Mouse (Mus musculus) C2C12 (cell line): ENCODE data around the gene Prrx2. TPM values are rescaled to one million over a fixed set of nuclear protein-coding genes. Genes with fewer than 3 reads are reported as not detected.

Source experiments
- H3K27me3 ChIP-seq: one replicate; pipeline ENCODE4 v1.6.1; 2011; ENCODE audit not compliant: control insufficient read depth, insufficient read depth, insufficient read length
- H3K36me3 ChIP-seq: one replicate; pipeline ENCODE4 v1.6.1; 2011; ENCODE audit not compliant: control insufficient read depth, insufficient read depth
- H3K4me3 ChIP-seq: one replicate; pipeline ENCODE4 v1.5.1; 2011; ENCODE audit warnings: mild to moderate bottlenecking, control low read depth; ENCODE audit not compliant: poor library complexity, insufficient read depth, severe bottlenecking
- H3K79me2 ChIP-seq: one replicate; pipeline ENCODE4 v1.6.1; 2011; ENCODE audit not compliant: control insufficient read depth, insufficient read depth
- H3K79me3 ChIP-seq: one replicate; pipeline ENCODE4 v1.6.1; 2011; ENCODE audit warnings: low read depth, control low read depth
- H3ac ChIP-seq: one replicate; pipeline ENCODE3; 2011; ENCODE audit warnings: low read depth; ENCODE audit not compliant: control insufficient read depth, insufficient read length
- CEBPB ChIP-seq: IDR thresholded peaks from one replicate; pipeline ENCODE4 v1.6.1; 2011; ENCODE audit warnings: low read depth, mild to moderate bottlenecking, control low read depth, moderate library complexity
- CTCF ChIP-seq: IDR thresholded peaks from one replicate; pipeline ENCODE4 v1.5.1; 2011; ENCODE audit not compliant: control insufficient read depth, insufficient read depth, insufficient read length
- FOSL1 ChIP-seq: IDR thresholded peaks from one replicate; pipeline ENCODE4 v1.8.0; 2011; ENCODE audit warnings: mild to moderate bottlenecking, low read length; ENCODE audit not compliant: poor library complexity, insufficient read depth, severe bottlenecking
- MAX ChIP-seq: IDR thresholded peaks from one replicate; pipeline ENCODE4 v1.6.1; 2011; ENCODE audit warnings: mild to moderate bottlenecking, control low read depth
- MYOD1 ChIP-seq: IDR thresholded peaks from one replicate; pipeline ENCODE4 v1.6.1; 2011; ENCODE audit warnings: low read depth; ENCODE audit not compliant: control insufficient read depth, insufficient read length
- MYOG ChIP-seq: IDR thresholded peaks from one replicate; pipeline ENCODE4 v1.6.1; 2011; ENCODE audit not compliant: control insufficient read depth, insufficient read length; ENCODE audit errors: extremely low read depth
- USF1 ChIP-seq: IDR thresholded peaks from one replicate; pipeline ENCODE4 v1.6.1; 2011; ENCODE audit warnings: low read depth, mild to moderate bottlenecking, control low read depth, moderate library complexity
- polyA plus RNA-seq: library from polyadenylated mRNA; unstranded; fragments of >200 nt; fragmentation: generic; extraction: Trizol; gene quantifications from one replicate; pipeline ENCODE4 v1.2.1, GENCODE M21; 2012; ENCODE audit warnings: missing spikeins

The Prrx2 gene
- polyA plus RNA-seq, 1 experiment, result 191 TPM

DNA sequence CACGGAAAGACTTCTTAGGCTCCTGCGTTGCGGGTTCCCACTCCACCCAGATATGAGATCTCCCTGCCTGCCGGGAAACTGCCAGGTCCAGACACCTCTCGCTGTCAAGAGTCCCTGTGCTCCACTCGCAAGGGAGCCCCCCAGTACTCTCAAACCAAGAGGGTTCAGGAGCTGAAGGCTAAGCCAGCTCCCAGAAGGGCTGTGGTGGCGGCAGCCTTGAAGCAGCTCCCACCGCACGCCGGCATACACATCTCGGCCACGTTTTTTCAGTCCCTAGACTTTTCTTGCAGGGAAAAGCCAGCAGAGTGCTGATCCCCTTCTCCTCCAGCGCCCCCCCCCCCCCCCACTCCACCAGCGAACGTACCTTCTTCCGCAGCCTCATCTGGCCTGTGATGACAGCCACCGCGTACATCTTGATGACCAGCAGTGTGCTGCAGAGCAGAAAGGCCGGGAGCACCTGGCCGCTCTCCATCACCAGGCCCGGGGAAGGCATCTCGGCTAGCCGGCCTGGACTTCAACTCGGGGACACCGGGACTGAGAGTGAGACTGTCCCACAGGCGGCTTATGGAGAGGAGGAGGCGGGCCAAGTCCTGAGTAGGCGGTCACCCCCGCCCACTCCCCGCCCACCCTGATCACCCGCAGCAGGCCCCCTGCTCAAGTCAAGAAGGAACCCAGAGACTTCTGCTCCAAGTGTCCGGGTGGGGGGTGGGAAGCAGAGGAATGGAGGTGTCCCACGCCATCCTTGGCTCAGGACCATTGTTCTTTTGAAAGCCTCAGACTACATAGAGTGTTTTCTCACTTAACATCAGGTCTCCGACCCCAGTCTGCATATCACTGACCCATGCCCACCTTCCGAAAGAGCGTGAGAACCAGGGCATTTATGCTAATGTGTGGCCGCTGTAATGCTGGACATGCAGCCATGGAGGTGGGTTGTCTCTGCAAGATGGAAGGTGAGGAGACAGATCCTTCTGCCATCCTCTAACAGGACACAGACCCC is 68.3 kb downstream of the Prrx2 start:
- H3ac ChIP-seq, result no peak overlapping the region
- H3K27me3 ChIP-seq, result no peaks in the 10 kb centered on the region
- H3K79me2 ChIP-seq, result no peaks in the 10 kb centered on the region
- no peak overlapping the region for H3K4me3 ChIP-seq
- no peaks in the 10 kb centered on the region for H3K79me3 ChIP-seq
- no peaks in the 10 kb centered on the region for H3K36me3 ChIP-seq
- no peak for TF ChIP-seq CEBPB
- no peak for TF ChIP-seq USF1
- no peak for TF ChIP-seq CTCF
- no peak for TF ChIP-seq MYOD1
- TF ChIP-seq FOSL1, result no peak
- no peak for TF ChIP-seq MAX
- no peak for TF ChIP-seq MYOG

- H3K79me2 ChIP-seq, result no peaks in the 10 kb centered on the region
- H3K79me3 ChIP-seq, result no peaks in the 10 kb centered on the region
- no peak overlapping the region for H3K4me3 ChIP-seq
- H3K36me3 ChIP-seq, result no peaks in the 10 kb centered on the region
- no peak overlapping the region for H3ac ChIP-seq
- H3K27me3 ChIP-seq, result no peaks in the 10 kb centered on the region
- TF ChIP-seq CTCF (no peak), MYOD1 (no peak), USF1 (no peak), FOSL1 (no peak), MAX (no peak), CEBPB (no peak), MYOG (no peak)
These were observed 69.5 kb downstream of the Prrx2 start for GRCm38 (mm10) chr2:30904231-30904630.

DNA sequence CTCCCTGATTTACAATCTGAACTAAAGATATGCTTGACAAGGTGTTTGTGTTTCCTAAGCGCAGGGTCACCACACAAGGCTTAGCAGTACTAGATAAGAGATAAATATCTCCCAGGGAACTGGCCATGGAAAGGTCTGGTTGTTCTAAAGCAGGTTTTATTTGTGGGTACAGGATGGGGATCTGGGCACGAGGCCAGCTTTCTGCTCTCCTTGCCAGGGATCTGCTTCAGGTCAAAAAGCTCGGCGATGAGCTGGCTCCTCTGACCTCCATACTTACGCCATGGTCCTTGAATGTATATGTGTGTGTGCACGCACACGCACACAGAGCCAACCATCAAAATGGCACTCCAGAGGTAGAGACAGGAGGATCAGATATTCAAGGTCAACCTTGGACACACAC is 70.2 kb downstream of the Prrx2 start:
- Histone ChIP-seq H3K79me3 (no peaks in the 10 kb centered on the region), H3K79me2 (no peaks in the 10 kb centered on the region), H3K36me3 (no peaks in the 10 kb centered on the region), H3K4me3 (no peak overlapping the region), H3K27me3 (no peaks in the 10 kb centered on the region), H3ac (no peak overlapping the region)
- no peak for TF ChIP-seq FOSL1
- no peak for TF ChIP-seq CEBPB
- TF ChIP-seq USF1, result no peak
- TF ChIP-seq MYOD1, result no peak
- TF ChIP-seq CTCF, result no peak
- TF ChIP-seq MYOG, result no peak
- TF ChIP-seq MAX, result no peak

GRCm38 (mm10) chr2:30905906-30906305 is 71.1 kb downstream of the Prrx2 start:
- no peaks in the 10 kb centered on the region for H3K27me3 ChIP-seq
- H3K36me3 ChIP-seq, result no peaks in the 10 kb centered on the region
- no peaks in the 10 kb centered on the region for H3K79me2 ChIP-seq
- H3K79me3 ChIP-seq, result no peaks in the 10 kb centered on the region
- no peak for TF ChIP-seq CEBPB
- no peak for TF ChIP-seq USF1
- no peak for TF ChIP-seq MYOD1
- TF ChIP-seq FOSL1, result no peak
- no peak for TF ChIP-seq CTCF
- no peak for TF ChIP-seq MAX
- no peak for TF ChIP-seq MYOG
- no peak overlapping the region for H3K4me3 ChIP-seq
- H3ac ChIP-seq, result no peak overlapping the region

GRCm38 (mm10) chr2:30906641-30907040 is 71.9 kb downstream of the Prrx2 start:
- Histone ChIP-seq H3K79me2 (no peaks in the 10 kb centered on the region), H3ac (no peak overlapping the region), H3K4me3 (no peak overlapping the region), H3K79me3 (no peaks in the 10 kb centered on the region), H3K36me3 (no peaks in the 10 kb centered on the region), H3K27me3 (no peaks in the 10 kb centered on the region)
- TF ChIP-seq MYOD1, result no peak
- no peak for TF ChIP-seq FOSL1
- no peak for TF ChIP-seq MYOG
- TF ChIP-seq CEBPB, result no peak
- TF ChIP-seq MAX, result no peak
- TF ChIP-seq CTCF, result no peak
- no peak for TF ChIP-seq USF1
